Mouse (Mus musculus): ENCODE data around the gene Klhl3.
"Not testable (repeated sequence)": the region's sequence is repeated elsewhere in the genome, so short reads cannot be mapped to it uniquely, and the experiment has no call there.

Gene Klhl3

GRCm38 (mm10) chr13:58113061-58113900 is at the start of gene Klhl3:
Klhl3 (minus strand) TSS chr13:58113592.
- peak; percentile 83 for DNase-seq (ENCODE audit: low spot score)

GRCm38 (mm10) chr13:58160761-58161160 is 47.4 kb upstream of the Klhl3 start:
- no peak for DNase-seq (ENCODE audit: low spot score)

- peak; percentile 96 for DNase-seq (ENCODE audit: low spot score)
Measured at GRCm38 (mm10) chr13:58158099-58158912, 44.9 kb upstream of the Klhl3 start.

- DNase-seq (ENCODE audit: low spot score) = peak; percentile 91
Measured at GRCm38 (mm10) chr13:58157447-58158098, 44.2 kb upstream of the Klhl3 start, which contains the start of gene Idnk. Idnk (plus strand) TSS chr13:58157649.

GRCm38 (mm10) chr13:58157036-58157435 is 43.6 kb upstream of the Klhl3 start:
- no peak for DNase-seq (ENCODE audit: low spot score)

GRCm38 (mm10) chr13:58156031-58156430 is 42.6 kb upstream of the Klhl3 start:
- DNase-seq (ENCODE audit: low spot score) = no peak

- DNase-seq (ENCODE audit: low spot score) = no peak
Measured at GRCm38 (mm10) chr13:58150442-58150841, 37.0 kb upstream of the Klhl3 start.

GRCm38 (mm10) chr13:58149629-58150028 is 36.2 kb upstream of the Klhl3 start:
- DNase-seq (ENCODE audit: low spot score) = no peak

- peak; percentile 63 for DNase-seq (ENCODE audit: low spot score)
Measured at GRCm38 (mm10) chr13:58149033-58149558, 35.7 kb upstream of the Klhl3 start.

GRCm38 (mm10) chr13:58148256-58148831 is 35.0 kb upstream of the Klhl3 start:
- DNase-seq (ENCODE audit: low spot score) = peak; percentile 91

GRCm38 (mm10) chr13:58147760-58148159 is 34.4 kb upstream of the Klhl3 start:
- no peak for DNase-seq (ENCODE audit: low spot score)

GRCm38 (mm10) chr13:58146603-58147002 is 33.2 kb upstream of the Klhl3 start:
- DNase-seq (ENCODE audit: low spot score) = not testable (repeated sequence)

GRCm38 (mm10) chr13:58131692-58132091 is 18.3 kb upstream of the Klhl3 start:
- no peak for DNase-seq (ENCODE audit: low spot score)

- DNase-seq (ENCODE audit: low spot score) = peak; percentile 34
Measured at GRCm38 (mm10) chr13:58129687-58130246, 16.4 kb upstream of the Klhl3 start.

- peak; percentile 95 for DNase-seq (ENCODE audit: low spot score)
Measured at GRCm38 (mm10) chr13:58128768-58129671, 15.6 kb upstream of the Klhl3 start.

- peak; percentile 95 for DNase-seq (ENCODE audit: low spot score)
Measured at GRCm38 (mm10) chr13:58128396-58128767, 15.0 kb upstream of the Klhl3 start, which contains the start of gene Hnrnpa0. Hnrnpa0 (minus strand) TSS chr13:58128556.

GRCm38 (mm10) chr13:58127766-58128361 is 14.5 kb upstream of the Klhl3 start:
- DNase-seq (ENCODE audit: low spot score) = peak; percentile 46

- no peak for DNase-seq (ENCODE audit: low spot score)
Measured at GRCm38 (mm10) chr13:58126862-58127765, 13.7 kb upstream of the Klhl3 start.

GRCm38 (mm10) chr13:58126126-58126525 is 12.7 kb upstream of the Klhl3 start:
- DNase-seq (ENCODE audit: low spot score) = peak; percentile 88
